Mouse (Mus musculus) urinary bladder, postnatal 0 days (tissue): ENCODE results near the gene Hist1h2ad. TPM values are rescaled to one million over a fixed set of nuclear protein-coding genes. Genes with fewer than 3 reads are reported as not detected.

Experiments
- polyA plus RNA-seq: library from polyadenylated mRNA; unstranded; fragments of >200 nt; fragmentation: Nextera tagmentation; extraction: Ambion mirVana; gene quantifications from 2 replicates; pipeline ENCODE4 v1.2.1, GENCODE M21; 2015

The Hist1h2ad gene
- 1.7 and 1.9 TPM in 2 replicates for polyA plus RNA-seq

DNA sequence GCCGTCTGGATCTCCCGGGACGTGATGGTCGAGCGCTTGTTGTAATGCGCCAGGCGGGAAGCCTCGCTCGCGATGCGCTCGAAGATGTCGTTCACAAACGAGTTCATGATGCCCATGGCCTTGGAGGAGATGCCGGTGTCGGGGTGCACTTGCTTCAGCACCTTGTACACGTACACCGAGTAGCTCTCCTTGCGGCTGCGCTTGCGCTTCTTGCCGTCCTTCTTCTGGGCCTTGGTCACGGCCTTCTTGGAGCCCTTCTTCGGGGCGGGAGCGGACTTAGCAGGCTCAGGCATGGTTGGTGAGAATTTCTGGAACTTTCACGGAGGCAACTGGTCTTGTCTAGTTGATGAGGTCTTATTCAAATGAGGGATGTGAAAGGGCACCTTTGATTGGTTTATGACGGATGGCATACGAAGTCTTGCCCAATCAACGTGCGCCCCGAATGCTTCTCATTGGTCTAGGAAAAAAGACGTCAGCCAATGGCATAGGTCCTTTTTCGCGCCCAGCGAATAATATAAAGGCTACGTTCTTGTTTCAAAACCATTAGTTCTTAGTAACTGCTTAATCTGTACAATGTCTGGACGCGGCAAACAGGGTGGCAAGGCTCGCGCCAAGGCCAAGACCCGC lies at the start of gene Hist1h2ad, which contains the start of gene Hist1h2bf:
Hist1h2ad (plus strand) TSS at position 484 of the 627 bp plus-strand sequence.
Hist1h2bf (minus strand) TSS at position 299 of the 627 bp plus-strand sequence.

DNA sequence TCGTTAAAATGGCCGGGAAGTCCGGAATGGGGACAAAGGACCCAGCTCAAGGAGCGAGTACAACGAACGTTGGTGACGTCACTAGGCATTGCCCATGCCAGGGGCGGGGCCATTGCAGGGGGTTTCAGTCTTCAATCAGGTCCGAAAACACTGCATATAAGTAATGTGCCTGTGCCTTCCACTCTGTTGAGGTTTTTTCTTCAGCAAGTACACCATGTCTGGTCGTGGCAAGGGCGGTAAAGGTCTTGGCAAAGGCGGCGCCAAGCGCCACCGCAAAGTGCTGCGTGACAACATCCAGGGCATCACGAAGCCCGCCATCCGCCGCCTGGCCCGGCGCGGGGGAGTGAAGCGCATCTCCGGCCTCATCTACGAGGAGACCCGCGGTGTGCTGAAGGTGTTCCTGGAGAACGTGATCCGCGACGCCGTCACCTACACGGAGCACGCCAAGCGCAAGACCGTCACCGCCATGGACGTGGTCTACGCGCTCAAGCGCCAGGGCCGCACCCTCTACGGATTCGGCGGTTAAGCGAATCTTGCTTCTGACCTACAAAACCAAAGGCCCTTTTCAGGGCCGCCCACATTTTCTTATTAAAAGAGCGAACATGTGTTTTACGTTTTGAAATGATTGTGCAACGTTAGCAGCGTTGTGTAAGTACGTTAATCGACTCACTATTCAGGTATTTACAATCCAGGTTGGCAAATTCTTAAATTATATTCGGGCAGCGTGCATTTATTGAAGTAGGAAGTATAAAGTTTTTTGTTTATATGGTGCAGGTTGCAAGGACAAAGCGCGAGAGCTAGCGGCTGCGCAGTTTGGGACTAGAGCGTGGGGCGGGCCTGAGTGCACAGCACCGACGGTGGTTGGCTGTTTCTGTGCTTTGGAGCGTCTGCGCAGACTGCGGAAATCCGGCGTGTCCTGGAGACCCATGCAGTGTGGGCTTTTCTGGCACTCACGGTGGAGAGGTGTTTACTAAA lies 43.0 kb upstream of the Hist1h2ad start, which contains the start of gene Hist1h4h:
Hist1h4h (plus strand) TSS at position 150 of the 975 bp plus-strand sequence.

DNA sequence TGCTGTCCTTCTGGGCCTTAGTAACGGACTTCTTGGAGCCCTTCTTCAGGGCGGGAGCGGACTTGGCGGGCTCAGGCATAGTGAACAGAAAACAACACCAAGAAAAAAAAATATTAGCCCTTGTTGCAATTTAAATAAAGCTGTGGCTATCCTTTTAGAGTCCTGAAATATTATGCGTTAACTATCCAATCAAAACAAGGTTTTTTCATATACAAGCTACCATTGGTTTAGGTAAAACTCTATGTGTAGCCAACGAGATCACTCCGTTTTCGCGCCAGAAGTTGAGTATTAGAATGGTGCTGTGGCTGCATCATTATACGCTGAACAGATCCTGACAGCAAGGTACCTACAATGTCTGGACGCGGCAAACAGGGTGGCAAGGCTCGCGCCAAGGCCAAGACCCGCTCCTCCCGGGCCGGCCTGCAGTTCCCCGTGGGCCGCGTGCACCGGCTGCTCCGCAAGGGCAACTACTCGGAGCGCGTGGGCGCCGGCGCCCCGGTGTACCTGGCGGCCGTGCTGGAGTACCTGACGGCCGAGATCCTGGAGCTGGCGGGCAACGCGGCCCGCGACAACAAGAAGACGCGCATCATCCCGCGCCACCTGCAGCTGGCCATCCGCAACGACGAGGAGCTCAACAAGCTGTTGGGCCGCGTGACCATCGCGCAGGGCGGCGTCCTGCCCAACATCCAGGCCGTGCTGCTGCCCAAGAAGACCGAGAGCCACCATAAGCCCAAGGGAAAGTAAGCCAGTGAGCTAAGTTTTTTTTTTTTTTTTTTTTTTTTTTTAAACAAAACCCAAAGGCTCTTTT lies 40.4 kb upstream of the Hist1h2ad start, which contains the start of gene Hist1h2af:
Hist1h2af (plus strand) TSS at position 347 of the 808 bp plus-strand sequence.

DNA sequence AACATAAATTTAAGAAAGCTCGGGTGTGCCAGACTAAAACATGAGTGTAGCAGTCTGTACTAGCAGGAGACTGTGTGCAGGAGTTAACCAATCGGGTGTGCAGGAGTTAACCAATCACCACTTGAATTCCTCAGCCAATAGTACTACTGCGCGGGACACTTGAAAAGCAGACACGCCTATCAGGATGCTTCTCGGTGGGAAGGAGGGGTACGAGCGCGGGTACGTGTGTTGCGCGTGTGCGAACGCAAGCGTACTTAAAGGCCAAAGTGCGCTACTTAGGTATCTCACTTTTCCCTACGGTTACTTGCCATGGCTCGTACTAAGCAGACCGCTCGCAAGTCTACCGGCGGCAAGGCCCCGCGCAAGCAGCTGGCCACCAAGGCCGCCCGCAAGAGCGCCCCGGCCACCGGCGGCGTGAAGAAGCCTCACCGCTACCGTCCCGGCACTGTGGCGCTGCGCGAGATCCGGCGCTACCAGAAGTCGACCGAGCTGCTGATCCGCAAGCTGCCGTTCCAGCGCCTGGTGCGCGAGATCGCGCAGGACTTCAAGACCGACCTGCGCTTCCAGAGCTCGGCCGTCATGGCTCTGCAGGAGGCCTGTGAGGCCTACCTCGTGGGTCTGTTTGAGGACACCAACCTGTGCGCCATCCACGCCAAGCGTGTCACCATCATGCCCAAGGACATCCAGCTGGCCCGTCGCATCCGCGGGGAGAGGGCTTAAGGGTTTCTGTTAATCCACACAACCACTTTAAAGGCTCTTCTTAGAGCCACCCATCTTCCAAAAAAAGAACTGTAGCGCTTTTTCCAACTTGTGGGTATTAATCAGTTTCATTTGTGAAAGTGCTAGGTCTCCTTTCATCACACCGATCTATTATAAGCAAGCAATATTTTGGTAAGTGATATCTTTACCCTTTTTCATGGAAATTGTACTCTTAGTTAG lies 38.8 kb upstream of the Hist1h2ad start, which contains the start of gene Hist1h3g:
Hist1h3g (plus strand) TSS at position 286 of the 939 bp plus-strand sequence.

DNA sequence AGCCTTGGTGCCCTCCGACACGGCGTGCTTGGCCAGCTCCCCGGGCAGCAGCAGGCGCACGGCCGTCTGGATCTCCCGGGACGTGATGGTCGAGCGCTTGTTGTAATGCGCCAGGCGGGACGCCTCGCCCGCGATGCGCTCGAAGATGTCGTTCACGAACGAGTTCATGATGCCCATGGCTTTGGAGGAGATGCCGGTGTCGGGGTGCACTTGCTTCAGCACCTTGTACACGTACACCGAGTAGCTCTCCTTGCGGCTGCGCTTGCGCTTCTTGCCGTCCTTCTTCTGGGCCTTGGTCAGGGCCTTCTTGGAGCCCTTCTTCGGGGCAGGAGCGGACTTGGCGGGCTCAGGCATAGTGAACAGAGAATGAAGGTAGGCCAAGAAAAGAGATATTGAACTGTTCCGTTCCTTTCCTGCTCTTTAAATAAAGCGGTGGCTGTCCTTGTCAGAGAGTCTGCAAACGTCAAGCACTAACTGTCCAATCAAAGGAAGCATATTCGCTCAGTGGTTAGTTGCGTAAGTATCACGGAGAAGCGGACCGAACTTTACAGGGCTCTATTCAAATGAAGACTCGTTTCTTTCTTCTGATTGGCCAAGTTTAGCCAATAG lies 31.1 kb upstream of the Hist1h2ad start, which contains the start of gene Hist1h2bh:
Hist1h2bh (minus strand) TSS at position 394 of the 609 bp plus-strand sequence.

DNA sequence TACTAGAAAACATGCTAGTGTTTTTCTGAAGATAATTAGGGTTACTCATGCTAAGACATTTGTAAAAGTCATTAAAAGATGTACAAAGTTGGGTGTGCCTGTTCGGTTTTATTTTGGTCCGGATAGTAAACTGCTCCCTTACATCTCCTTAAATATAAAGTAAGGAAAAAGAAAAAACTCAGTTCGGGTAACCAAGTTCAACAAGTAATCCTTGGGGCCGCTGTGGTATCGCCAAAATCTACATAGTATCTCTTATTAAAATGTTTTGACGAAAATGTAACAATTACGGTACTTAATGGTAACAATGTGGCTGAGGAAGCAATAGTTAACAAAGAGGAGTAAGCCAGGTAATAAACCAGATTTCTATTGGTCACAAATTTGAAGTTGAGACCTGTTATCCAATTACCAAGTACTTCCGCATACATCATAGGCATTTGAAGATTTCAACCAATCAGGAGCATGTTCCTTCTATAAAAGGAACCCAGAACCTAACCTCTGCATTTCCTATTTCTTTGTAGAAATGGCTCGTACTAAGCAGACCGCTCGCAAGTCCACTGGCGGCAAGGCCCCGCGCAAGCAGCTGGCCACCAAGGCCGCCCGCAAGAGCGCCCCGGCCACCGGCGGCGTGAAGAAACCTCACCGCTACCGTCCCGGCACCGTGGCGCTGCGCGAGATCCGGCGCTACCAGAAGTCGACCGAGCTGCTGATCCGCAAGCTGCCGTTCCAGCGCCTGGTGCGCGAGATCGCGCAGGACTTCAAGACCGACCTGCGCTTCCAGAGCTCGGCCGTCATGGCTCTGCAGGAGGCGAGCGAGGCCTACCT lies 30.0 kb upstream of the Hist1h2ad start, which contains the start of gene Hist1h3f:
Hist1h3f (plus strand) TSS at position 88 of the 822 bp plus-strand sequence.

DNA sequence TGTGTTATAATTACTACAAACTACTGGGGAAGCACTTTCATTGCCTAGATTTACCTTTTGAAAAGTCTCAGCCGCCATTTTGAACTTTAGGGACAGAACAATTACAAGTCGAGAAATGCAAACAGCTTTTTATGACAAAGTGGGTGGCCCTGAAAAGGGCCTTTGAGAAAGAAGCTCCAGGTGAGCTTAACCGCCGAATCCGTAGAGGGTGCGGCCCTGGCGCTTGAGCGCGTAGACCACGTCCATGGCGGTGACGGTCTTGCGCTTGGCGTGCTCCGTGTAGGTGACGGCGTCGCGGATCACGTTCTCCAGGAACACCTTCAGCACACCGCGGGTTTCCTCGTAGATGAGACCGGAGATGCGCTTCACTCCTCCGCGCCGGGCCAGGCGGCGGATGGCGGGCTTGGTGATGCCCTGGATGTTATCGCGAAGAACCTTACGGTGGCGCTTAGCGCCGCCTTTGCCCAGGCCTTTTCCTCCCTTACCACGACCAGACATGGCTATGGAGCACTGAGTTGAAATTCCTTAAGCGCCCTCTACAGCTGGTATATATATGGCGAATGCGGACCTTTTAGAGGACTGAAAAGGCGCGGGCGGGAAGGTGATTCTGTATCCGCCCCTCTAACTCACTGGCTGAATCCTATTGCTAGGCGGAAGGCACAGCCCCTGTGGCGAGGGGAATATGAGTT lies 22.9 kb upstream of the Hist1h2ad start, which contains the start of gene Hist1h4f:
Hist1h4f (minus strand) TSS at position 503 of the 689 bp plus-strand sequence.

DNA sequence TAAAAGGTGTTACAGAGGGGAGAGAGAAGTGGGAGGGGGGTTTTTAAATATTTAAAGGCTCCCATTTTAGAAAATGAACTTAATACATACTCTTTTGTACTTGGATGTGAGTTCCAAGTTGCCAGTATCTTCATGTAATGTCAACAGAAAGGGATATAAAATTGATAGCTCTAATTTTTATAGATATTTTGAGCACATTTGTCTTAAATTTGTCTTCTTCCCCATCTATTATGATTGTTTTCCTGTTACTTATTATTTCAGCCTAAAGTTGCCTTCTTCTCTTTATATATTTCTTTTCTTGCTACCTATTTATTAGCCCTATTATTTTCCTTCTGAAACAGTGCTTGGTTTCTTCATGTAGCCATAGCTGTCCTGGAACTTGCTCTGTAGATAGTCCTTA lies 21.2 kb upstream of the Hist1h2ad start, which contains the start of gene Hist1h1d:
Hist1h1d (plus strand) TSS at position 301 of the 400 bp plus-strand sequence.

DNA sequence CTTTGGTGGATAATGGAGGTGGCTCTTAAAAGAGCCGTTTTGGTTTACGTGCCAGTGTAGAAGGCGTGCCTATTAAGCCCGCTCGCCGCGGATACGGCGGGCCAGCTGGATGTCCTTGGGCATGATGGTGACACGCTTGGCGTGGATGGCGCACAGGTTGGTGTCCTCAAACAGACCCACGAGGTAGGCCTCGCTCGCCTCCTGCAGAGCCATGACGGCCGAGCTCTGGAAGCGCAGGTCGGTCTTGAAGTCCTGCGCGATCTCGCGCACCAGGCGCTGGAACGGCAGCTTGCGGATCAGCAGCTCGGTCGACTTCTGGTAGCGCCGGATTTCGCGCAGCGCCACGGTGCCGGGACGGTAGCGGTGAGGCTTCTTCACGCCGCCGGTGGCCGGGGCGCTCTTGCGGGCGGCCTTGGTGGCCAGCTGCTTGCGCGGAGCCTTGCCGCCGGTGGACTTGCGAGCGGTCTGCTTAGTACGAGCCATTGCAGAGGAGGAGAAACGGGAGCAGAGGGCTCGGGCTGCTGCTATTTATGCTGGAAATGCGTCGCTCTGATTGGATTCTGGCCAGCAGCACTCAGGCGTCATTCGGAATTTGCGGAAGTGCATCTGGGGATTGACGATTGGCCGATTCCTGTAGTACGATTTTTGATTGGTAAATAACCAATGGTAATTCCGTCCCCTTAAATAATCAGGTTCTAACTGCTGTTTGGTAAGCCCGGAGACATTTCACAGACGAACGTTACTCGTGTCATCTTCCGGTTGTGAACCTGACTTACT lies 12.1 kb upstream of the Hist1h2ad start, which contains the start of gene Hist1h3e:
Hist1h3e (minus strand) TSS at position 487 of the 777 bp plus-strand sequence.

DNA sequence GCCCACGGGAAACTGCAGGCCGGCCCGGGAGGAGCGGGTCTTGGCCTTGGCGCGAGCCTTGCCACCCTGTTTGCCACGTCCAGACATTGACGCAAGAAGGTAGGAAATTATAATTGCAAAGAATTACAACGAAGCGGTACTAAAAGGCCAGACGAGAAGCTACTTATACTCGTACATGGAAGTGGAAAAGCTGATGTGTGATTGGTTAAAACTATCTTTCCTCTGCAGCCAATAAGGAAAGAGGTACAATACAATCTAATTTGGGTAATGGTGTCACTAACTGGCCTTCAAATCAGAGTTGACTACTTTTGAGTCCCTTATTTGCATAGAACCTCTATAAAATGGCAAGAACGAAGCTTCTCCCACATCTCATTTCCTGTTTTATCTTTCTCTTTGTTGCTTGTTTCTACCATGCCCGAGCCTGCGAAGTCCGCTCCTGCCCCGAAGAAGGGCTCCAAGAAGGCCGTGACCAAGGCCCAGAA lies 3.1 kb upstream of the Hist1h2ad start, which contains the start of the genes Hist1h2ae and Hist1h2bg:
Hist1h2ae (minus strand) TSS at position 199 of the 482 bp plus-strand sequence.
Hist1h2bg (plus strand) TSS at position 375 of the 482 bp plus-strand sequence.

DNA sequence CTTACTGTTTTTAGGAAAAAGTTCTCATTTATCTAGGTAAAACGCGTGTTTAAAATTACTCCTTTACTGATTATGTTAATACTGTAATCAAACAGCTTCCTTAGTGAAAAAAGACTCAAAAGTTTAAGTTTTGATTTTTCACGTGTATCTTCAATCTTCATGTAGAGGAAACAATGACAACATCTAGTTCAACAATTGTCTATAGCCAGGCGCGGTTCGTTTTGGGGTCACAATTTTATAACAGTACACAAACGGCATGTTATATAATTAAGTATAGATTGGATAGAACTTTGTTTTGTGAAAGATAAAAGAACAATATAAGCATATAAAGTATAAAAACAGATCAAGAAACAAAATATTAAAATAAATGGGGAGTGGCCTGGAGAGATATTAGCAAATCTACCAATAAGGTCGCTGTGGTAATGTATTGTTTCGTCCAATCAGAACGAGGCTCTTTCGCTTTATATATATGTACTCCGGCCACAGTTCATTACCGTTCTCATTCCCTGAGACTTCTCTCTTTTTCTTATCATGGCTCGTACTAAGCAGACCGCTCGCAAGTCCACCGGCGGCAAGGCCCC lies 1.2 kb downstream of the Hist1h2ad start, which contains the start of gene Hist1h3d:
Hist1h3d (plus strand) TSS at position 493 of the 581 bp plus-strand sequence.

DNA sequence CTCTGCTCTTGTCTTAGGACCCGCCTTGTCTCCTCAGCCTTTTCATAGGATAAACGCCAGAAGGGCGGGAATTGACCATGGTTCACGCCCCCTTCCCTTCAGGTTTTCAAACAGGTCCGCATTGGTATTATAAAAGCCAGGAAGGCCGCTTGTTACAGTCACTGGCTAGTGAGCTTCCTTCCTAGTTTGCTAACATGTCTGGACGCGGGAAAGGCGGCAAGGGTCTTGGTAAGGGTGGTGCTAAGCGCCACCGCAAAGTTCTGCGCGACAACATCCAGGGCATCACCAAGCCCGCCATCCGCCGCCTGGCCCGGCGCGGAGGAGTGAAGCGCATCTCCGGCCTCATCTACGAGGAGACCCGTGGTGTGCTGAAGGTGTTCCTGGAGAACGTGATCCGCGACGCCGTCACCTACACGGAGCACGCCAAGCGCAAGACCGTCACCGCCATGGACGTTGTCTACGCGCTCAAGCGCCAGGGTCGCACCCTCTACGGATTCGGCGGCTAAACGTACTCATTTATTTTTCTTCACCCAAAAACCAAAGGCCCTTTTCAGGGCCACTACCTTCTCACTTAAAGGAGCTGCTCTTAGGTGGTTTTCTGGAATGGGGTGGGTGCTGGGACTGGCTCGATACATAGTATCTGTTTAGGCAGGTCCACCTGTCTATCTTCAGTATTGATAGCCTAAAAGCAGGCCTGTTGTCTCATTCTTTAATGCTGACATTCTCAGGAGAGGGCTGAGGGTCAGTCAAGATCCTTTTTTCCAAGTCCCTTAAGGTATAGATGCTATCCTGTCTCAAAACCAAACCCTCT lies 7.4 kb downstream of the Hist1h2ad start, which contains the start of gene Hist1h4d:
Hist1h4d (plus strand) TSS at position 191 of the 811 bp plus-strand sequence.

DNA sequence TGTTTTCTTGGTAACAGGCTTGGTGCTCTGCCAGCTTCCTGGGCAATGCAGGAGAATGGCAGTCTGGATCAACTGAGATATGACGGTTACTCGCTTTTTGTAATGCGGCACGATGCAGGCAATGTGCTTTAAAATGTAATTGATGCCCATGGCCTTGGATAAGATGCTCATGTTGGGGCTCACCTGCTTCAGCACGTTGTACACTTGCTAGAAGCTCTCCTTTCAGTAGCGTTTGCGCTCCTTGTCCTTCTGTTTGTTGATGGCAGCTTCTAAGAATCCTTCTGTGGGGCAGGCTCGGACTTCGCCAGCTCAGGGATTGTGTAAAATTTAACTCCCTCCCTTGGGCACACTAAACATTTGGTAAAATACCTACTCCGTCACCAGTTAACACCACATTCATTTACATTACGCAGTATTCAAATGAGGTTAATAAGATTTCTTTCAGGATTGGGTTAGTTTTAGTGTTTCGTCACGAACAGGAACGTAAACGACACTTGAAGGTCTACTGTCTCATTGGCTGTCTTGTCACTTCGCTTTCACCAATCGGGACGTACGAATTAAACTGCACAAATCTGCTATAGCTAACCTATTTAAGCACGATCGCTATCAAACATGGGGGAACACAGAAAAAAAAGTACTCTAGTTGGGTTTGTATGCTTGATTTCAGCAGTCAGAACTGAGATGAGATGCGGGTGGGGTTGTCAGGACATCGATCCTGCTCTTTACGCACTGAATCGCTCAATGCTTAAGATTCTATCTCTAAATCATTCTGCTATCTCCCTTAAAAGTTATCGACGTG lies 46.8 kb downstream of the Hist1h2ad start, which contains the start of gene Hist1h2be:
Hist1h2be (minus strand) TSS at position 392 of the 799 bp plus-strand sequence.

DNA sequence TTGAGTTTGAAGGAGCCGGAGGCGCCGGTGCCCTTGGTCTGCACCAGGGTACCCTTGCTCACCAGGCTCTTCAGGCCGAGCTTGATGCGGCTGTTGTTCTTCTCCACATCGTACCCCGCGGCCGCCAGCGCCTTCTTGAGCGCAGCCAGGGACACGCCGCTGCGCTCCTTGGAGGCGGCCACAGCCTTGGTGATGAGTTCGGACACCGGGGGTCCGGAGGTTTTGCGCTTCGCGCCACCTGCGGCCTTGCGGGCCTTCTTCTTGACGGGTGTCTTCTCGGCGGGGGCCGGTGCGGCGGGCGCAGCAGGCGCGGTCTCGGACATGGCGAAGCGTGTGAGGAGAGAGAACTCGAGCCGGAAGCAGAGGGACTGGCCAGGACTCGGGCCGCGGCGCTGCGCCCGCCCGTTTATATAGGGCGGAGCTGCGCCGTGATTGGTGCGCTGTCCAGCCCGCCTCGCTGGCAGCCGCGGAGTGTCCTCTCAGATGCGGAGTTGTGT lies 48.0 kb downstream of the Hist1h2ad start, which contains the start of gene Hist1h1e:
Hist1h1e (minus strand) TSS at position 384 of the 497 bp plus-strand sequence.

